Mouse (Mus musculus) limb, embryonic 13.5 days (tissue): Measurements from ENCODE around the gene Fgd6. TPM values are rescaled to one million over a fixed set of nuclear protein-coding genes. Genes with fewer than 3 reads are reported as not detected.

ENCODE experiments used
- ATAC-seq: fragments of 200-750 bp; cut with Nextera tagmentation; 2 replicates; pipeline ENCODE4 v1.8.0; 2017; ENCODE audit warnings: low read depth, moderate number of reproducible peaks, moderate TSS enrichment; ENCODE audit not compliant: low FRiP score
- H3K27ac ChIP-seq: fragments of 300-500 bp; sonication (generic); 2 replicates; pipeline ENCODE4 v1.5.1; 2015; ENCODE audit warnings: inconsistent platforms, mild to moderate bottlenecking, moderate library complexity
- H3K27me3 ChIP-seq: fragments of 300-500 bp; sonication (generic); 2 replicates; pipeline ENCODE4 v1.6.1; 2015; ENCODE audit warnings: mild to moderate bottlenecking, inconsistent platforms
- H3K36me3 ChIP-seq: fragments of 300-500 bp; sonication (generic); 2 replicates; pipeline ENCODE4 v1.6.1; 2015; ENCODE audit warnings: inconsistent platforms, mild to moderate bottlenecking, moderate library complexity
- H3K4me1 ChIP-seq: fragments of 300-500 bp; sonication (generic); 2 replicates; pipeline ENCODE4 v1.6.1; 2015; ENCODE audit warnings: inconsistent platforms
- H3K4me2 ChIP-seq: fragments of 300-500 bp; sonication (generic); replicated peaks from 2 replicates; pipeline ENCODE4 v1.6.1; 2015; ENCODE audit warnings: inconsistent platforms, mild to moderate bottlenecking, moderate library complexity
- H3K4me3 ChIP-seq: fragments of 300-500 bp; sonication (generic); 2 replicates; pipeline ENCODE4 v1.5.1; 2015; ENCODE audit warnings: moderate library complexity, mild to moderate bottlenecking, inconsistent platforms
- H3K9ac ChIP-seq: fragments of 300-500 bp; sonication (generic); 2 replicates; pipeline ENCODE4 v1.6.1; 2015; ENCODE audit warnings: mild to moderate bottlenecking, inconsistent platforms
- H3K9me3 ChIP-seq: fragments of 300-500 bp; sonication (generic); 2 replicates; pipeline ENCODE4 v1.6.1; 2016; ENCODE audit warnings: inconsistent platforms
- WGBS: fragments of 180-500 bp; shearing (Covaris S2); methylation state at CpG from one replicate; pipeline ENCODE4 v1.1.7; 2015; 5-methylcytosine and 5-hydroxymethylcytosine counted together
- polyA plus RNA-seq: library from polyadenylated mRNA; unstranded; fragments of >200 nt; fragmentation: Nextera tagmentation; extraction: Ambion mirVana; gene quantifications from 2 replicates; pipeline ENCODE4 v1.2.1, GENCODE M21; 2015

Fgd6 gene
- polyA plus RNA-seq, 1 experiment from 2014 or later, result 4.0 TPM

DNA sequence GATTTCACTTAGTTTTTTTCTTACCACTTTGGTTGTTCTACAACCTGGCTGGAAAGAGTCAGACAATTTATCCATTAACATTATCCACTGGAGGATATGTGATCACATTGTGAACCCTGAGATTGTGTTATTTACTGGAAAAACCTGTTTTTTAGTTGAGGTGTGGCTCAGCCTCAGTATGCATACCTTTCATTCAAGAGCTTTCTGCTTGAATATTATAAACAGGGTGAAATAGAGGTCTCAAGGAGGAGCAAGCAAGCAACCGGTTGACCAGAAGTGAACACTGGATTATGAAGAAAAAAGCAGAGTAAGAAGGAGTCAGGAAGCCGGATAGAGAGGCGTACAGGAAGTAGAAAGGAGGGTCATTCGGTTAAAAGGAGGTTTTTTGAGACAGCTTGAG, 115.7 kb downstream of the Fgd6 start:
- no peak overlapping the region for H3K9ac ChIP-seq
- H3K4me3 ChIP-seq, result no peak overlapping the region
- H3K36me3 ChIP-seq, result no peaks in the 10 kb centered on the region
- H3K27me3 ChIP-seq, result no peaks in the 10 kb centered on the region
- ATAC-seq, result no peak
- WGBS, result 84% methylated on average over 4 of the region's 4 CpGs
- H3K9me3 ChIP-seq, result no peaks in the 10 kb centered on the region
- no peak overlapping the region for H3K4me2 ChIP-seq
- H3K27ac ChIP-seq, result no peak overlapping the region
- H3K4me1 ChIP-seq, result peaks cover 20% of the 10 kb centered on the region

- H3K9me3 ChIP-seq, result no peaks in the 10 kb centered on the region
- no peak overlapping the region for H3K4me3 ChIP-seq
- ATAC-seq, result no peak
- H3K9ac ChIP-seq, result no peak overlapping the region
- H3K4me2 ChIP-seq, result no peak overlapping the region
- peaks cover 18% of the 10 kb centered on the region for H3K4me1 ChIP-seq
- H3K36me3 ChIP-seq, result peaks cover 19% of the 10 kb centered on the region
- H3K27ac ChIP-seq, result no peak overlapping the region
- H3K27me3 ChIP-seq, result no peaks in the 10 kb centered on the region
Measured at GRCm38 (mm10) chr10:94153841-94154240, 118.0 kb downstream of the Fgd6 start.

DNA sequence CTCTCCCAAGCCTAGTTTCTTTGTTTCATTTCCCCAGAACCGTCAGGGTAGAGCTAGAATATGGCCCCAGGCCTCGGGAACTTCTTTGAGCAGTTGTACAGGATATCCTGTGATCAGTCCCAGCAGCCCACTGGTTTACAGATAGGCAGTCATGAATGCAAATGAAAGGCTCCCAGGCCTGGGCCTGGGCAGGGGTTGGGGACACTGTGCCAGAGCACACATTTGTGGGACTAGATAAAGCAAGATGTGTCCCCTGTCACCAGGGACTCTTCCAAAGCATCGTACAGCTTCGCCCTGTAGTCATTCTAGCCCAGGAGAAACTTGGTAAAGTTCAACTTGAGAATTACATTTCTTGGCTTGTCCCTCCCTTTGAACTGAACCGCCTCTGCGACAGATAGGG, 123.2 kb downstream of the Fgd6 start:
- Histone ChIP-seq H3K9me3 (no peaks in the 10 kb centered on the region), H3K4me2 (no peak overlapping the region), H3K27ac (no peak overlapping the region), H3K36me3 (peaks cover 47% of the 10 kb centered on the region), H3K9ac (no peak overlapping the region), H3K27me3 (no peaks in the 10 kb centered on the region), H3K4me1 (no peaks in the 10 kb centered on the region), H3K4me3 (no peak overlapping the region)
- ATAC-seq, result no peak
- 88% methylated on average over 6 of the region's 6 CpGs for WGBS

DNA sequence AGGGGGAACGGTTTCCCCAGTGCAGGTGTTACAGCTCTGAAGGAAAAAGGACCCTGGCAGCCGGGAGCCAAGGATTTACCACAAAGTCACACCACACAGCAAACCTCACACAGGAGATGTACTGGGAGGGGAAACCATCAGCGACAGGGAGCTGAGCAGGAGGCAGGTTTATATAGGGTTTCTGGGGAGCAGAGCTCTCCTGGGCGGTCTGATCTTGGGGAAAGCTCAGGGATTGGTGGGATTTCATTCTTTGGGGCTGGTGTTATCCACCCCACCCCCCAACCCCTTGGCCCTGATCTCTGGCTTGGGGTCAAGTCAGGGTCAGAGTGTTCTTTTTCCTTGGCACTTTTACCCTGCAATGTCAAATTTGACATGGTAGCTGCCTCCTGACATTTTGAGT, 123.6 kb downstream of the Fgd6 start:
- 87% methylated on average over 4 of the region's 4 CpGs for WGBS
- Histone ChIP-seq H3K27me3 (no peaks in the 10 kb centered on the region), H3K9me3 (no peaks in the 10 kb centered on the region), H3K4me2 (no peak overlapping the region), H3K27ac (no peak overlapping the region), H3K36me3 (peaks cover 51% of the 10 kb centered on the region), H3K4me1 (no peaks in the 10 kb centered on the region), H3K4me3 (no peak overlapping the region), H3K9ac (no peak overlapping the region)
- ATAC-seq, result no peak

GRCm38 (mm10) chr10:94161051-94161765, 125.4 kb downstream of the Fgd6 start:
- Histone ChIP-seq H3K36me3 (peaks cover 62% of the 10 kb centered on the region), H3K9me3 (no peaks in the 10 kb centered on the region), H3K4me1 (no peaks in the 10 kb centered on the region), H3K4me2 (no peak overlapping the region), H3K4me3 (no peak overlapping the region), H3K27me3 (no peaks in the 10 kb centered on the region), H3K27ac (no peak overlapping the region), H3K9ac (no peak overlapping the region)
- no peak for ATAC-seq
- 87% methylated on average over 5 of the region's 5 CpGs for WGBS

DNA sequence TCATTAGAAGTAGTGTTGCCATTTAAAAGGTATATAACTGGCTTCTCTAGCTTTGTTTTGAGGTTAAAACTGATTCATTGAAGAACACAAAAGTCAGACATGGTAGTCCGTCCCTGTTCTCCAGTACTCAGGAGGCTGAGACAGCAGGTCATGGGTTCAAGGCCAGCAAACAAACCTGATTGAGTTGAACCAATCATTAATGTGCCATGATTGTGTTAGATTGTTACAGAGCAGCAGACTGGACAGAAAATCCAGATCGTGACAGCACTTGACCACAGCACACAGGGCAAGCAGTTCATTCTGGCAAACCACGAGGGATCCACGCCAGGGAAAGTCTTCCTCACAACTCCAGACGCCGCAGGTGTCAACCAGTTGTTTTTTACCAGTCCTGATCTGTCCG, 126.2 kb downstream of the Fgd6 start:
- ATAC-seq, result no peak
- no peak overlapping the region for H3K9ac ChIP-seq
- no peak overlapping the region for H3K27ac ChIP-seq
- peaks cover 64% of the 10 kb centered on the region for H3K36me3 ChIP-seq
- no peak overlapping the region for H3K4me2 ChIP-seq
- 94% methylated on average over 7 of the region's 7 CpGs for WGBS
- H3K27me3 ChIP-seq, result no peaks in the 10 kb centered on the region
- no peaks in the 10 kb centered on the region for H3K9me3 ChIP-seq
- no peak overlapping the region for H3K4me3 ChIP-seq
- no peaks in the 10 kb centered on the region for H3K4me1 ChIP-seq

DNA sequence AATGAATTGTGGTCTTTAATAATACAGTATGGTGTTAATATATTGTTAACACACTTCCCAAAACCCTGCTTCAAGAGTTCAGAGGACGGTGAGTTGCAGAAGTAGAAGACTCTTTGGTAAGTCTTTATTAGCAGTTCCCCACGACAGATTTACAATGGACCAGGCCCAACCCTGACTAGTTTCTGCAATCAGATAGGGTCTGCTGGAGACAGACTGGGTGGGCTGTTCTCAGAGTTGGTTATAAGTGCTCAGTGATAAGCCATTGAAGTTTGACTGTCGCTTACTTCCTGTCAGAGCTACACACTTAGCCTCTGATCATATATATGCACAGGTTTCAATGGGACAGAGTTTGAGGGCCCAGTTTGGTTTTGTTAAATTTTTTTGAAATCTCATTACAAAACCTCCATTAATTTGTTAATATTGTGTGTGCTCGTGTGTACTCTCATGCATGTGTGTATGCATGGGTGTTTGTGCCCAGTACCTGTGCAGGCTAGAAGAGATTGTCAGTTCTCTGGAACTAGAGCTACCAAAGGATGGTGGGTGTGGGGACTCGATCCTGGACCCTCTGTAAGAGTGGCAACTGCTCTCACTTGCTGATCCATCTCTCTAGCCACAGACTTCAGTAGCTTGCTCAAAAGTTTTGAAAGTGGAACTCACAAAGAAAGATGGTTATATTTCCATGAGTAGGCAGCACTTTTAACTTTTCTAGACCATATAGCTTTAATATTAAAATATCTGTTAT, 128.5 kb downstream of the Fgd6 start:
- no peak overlapping the region for H3K9ac ChIP-seq
- no peaks in the 10 kb centered on the region for H3K9me3 ChIP-seq
- H3K4me2 ChIP-seq, result no peak overlapping the region
- ATAC-seq, result no peak
- WGBS, result 75% methylated on average over 5 of the region's 5 CpGs
- peaks cover 67% of the 10 kb centered on the region for H3K36me3 ChIP-seq
- H3K27me3 ChIP-seq, result no peaks in the 10 kb centered on the region
- H3K27ac ChIP-seq, result no peak overlapping the region
- no peak overlapping the region for H3K4me3 ChIP-seq
- H3K4me1 ChIP-seq, result no peaks in the 10 kb centered on the region

DNA sequence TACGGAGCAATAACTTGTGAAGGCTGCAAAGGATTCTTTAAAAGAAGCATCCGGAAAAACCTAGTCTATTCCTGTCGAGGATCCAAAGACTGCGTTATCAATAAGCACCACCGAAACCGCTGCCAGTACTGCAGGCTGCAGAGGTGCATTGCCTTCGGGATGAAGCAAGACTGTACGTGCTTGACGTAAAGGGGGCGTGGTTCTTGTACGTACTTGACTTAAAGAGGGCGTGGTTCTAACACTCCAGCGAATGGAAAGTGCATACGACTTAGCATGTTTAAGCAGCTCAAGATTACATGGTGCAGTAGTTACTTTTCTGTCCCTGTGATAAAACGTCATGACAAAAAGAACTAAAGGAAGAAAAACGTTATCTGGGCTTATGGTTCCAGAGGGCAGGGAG, 129.6 kb downstream of the Fgd6 start:
- Histone ChIP-seq H3K27me3 (no peaks in the 10 kb centered on the region), H3K9ac (no peak overlapping the region), H3K4me2 (no peak overlapping the region), H3K4me1 (no peaks in the 10 kb centered on the region), H3K27ac (no peak overlapping the region), H3K4me3 (no peak overlapping the region), H3K36me3 (peaks cover 69% of the 10 kb centered on the region), H3K9me3 (peaks cover 5% of the 10 kb centered on the region; the same call in 1 of the 2 replicates)
- ATAC-seq, result no peak
- 89% methylated on average over 16 of the region's 16 CpGs for WGBS

- H3K4me1 ChIP-seq, result no peaks in the 10 kb centered on the region
- no peak overlapping the region for H3K4me2 ChIP-seq
- no peak overlapping the region for H3K4me3 ChIP-seq
- peaks cover 75% of the 10 kb centered on the region for H3K36me3 ChIP-seq
- WGBS, result 92% methylated on average over 11 of the region's 11 CpGs
- H3K27me3 ChIP-seq, result no peaks in the 10 kb centered on the region
- H3K9ac ChIP-seq, result no peak overlapping the region; the same call in 1 of the 2 replicates
- H3K9me3 ChIP-seq, result peaks cover 5% of the 10 kb centered on the region; the same call in 1 of the 2 replicates
- no peak overlapping the region for H3K27ac ChIP-seq
- no peak for ATAC-seq
Measured at GRCm38 (mm10) chr10:94167051-94167750, 131.4 kb downstream of the Fgd6 start.

DNA sequence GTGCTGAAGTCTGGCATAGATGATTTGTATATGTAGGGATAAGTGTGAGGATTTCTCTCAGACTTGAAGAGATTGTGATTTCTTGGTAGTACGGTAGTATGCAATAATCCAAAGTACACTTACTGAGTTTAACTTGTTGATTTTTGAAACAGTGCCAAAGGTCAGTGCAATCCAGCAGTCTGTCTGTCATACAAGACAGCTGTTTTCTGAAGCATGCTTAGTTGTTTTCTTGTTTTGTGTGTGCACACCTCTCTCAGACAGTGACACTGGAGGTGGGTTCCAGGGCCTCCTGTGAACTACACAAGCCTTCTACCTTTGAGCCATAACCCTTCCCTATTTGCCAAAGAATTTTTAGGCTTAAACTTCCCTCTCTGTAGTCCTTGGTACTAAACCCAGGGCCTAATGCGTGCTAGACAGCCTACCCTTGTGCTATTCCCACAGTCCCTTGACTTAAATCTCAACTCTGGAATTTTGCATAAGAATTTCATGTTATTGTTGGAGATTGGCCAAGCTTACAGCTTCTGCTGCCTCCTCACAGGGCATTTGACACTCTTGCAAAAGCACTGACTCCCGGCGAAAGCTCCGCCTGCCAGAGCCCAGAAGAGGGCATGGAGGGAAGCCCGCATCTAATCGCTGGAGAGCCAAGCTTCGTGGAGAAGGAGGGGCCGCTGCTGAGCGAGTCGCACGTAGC, 135.8 kb downstream of the Fgd6 start:
- Histone ChIP-seq H3K27me3 (no peaks in the 10 kb centered on the region), H3K9ac (no peak overlapping the region), H3K9me3 (peaks cover 5% of the 10 kb centered on the region; the same call in 1 of the 2 replicates), H3K4me3 (no peak overlapping the region), H3K4me2 (no peak overlapping the region), H3K4me1 (no peaks in the 10 kb centered on the region), H3K27ac (no peak overlapping the region), H3K36me3 (peaks cover 83% of the 10 kb centered on the region)
- WGBS, result 67% methylated on average over 12 of the region's 12 CpGs
- 0 out of 2 replicates have a peak, but pooled peaks have one; percentile 36 for ATAC-seq

- WGBS, result 81% methylated on average over 11 of the region's 11 CpGs
- no peak overlapping the region for H3K4me2 ChIP-seq
- H3K27me3 ChIP-seq, result no peaks in the 10 kb centered on the region
- no peak overlapping the region for H3K9ac ChIP-seq
- H3K27ac ChIP-seq, result no peak overlapping the region
- no peaks in the 10 kb centered on the region for H3K4me1 ChIP-seq
- ATAC-seq, result no peak
- peaks cover 5% of the 10 kb centered on the region; the same call in 1 of the 2 replicates for H3K9me3 ChIP-seq
- H3K4me3 ChIP-seq, result no peak overlapping the region
- peaks cover 78% of the 10 kb centered on the region for H3K36me3 ChIP-seq
Measured at GRCm38 (mm10) chr10:94172137-94172536, 136.3 kb downstream of the Fgd6 start.

GRCm38 (mm10) chr10:94172706-94173105, 136.9 kb downstream of the Fgd6 start:
- no peak for ATAC-seq
- WGBS, result 81% methylated on average over 6 of the region's 6 CpGs

More at GRCm38 (mm10) chr10:94172706-94173105, 136.9 kb downstream of the Fgd6 start:
- Histone ChIP-seq H3K4me3 (no peak overlapping the region), H3K36me3 (peaks cover 72% of the 10 kb centered on the region), H3K9me3 (peaks cover 5% of the 10 kb centered on the region; the same call in 1 of the 2 replicates), H3K4me2 (no peak overlapping the region), H3K9ac (no peak overlapping the region), H3K4me1 (no peaks in the 10 kb centered on the region), H3K27me3 (no peaks in the 10 kb centered on the region), H3K27ac (no peak overlapping the region)
